Mouse (Mus musculus) gastrocnemius, adult 8-10 months (tissue): ENCODE data around the gene Hist1h2an. TPM values are rescaled to one million over a fixed set of nuclear protein-coding genes. Genes with fewer than 3 reads are reported as not detected.
"Not testable (repeated sequence)": the region's sequence is repeated elsewhere in the genome, so short reads cannot be mapped to it uniquely, and the experiment has no call there.

Source experiments
- DNase-seq, 2 experiments: peaks; one replicate each; pipeline ENCODE4 v3.0.0; 2022; ENCODE audit warnings: low spot score in 2 of 2
- total RNA-seq, 4 experiments: library from RNA; stranded (reverse); gene quantifications; 2 replicates each; pipeline ENCODE4 v1.2.4; 2022

Gene Hist1h2an
- total RNA-seq = not detected

GRCm38 (mm10) chr13:21786899-21787629 is at the start of gene Hist1h2an, which contains the start of gene Hist1h2bp:
Gene Hist1h2an (minus strand): TSS chr13:21787218.
Gene Hist1h2bp (plus strand): TSS chr13:21787461.
- peak; percentile 64 to 70 for DNase-seq

- DNase-seq = not testable (repeated sequence)
These were observed 46.4 kb upstream of the Hist1h2an start, which contains the start of the genes Hist1h2ap and Hist1h2br for GRCm38 (mm10) chr13:21833461-21833860. Gene Hist1h2ap (minus strand): TSS chr13:21833507. Gene Hist1h2br (plus strand): TSS chr13:21833743.

GRCm38 (mm10) chr13:21831418-21832394 is 44.7 kb upstream of the Hist1h2an start, which contains the start of gene Hist1h4n:
Gene Hist1h4n (minus strand): TSS chr13:21832196.
- not testable (repeated sequence) for DNase-seq

GRCm38 (mm10) chr13:21830344-21830743 is 43.3 kb upstream of the Hist1h2an start:
- no peak for DNase-seq

- DNase-seq = no peak
These were observed 41.5 kb upstream of the Hist1h2an start for GRCm38 (mm10) chr13:21828511-21828910.

- DNase-seq = not testable (repeated sequence)
These were observed 33.3 kb upstream of the Hist1h2an start for GRCm38 (mm10) chr13:21820082-21820890.

GRCm38 (mm10) chr13:21812092-21812491 is 25.1 kb upstream of the Hist1h2an start:
- not testable (repeated sequence) for DNase-seq

- not testable (repeated sequence) for DNase-seq
These were observed 24.5 kb upstream of the Hist1h2an start, which contains the start of gene Hist1h4m for GRCm38 (mm10) chr13:21811539-21811938. Gene Hist1h4m (plus strand): TSS chr13:21811746.

- not testable (repeated sequence) for DNase-seq
These were observed 24.1 kb upstream of the Hist1h2an start for GRCm38 (mm10) chr13:21811074-21811473.

GRCm38 (mm10) chr13:21810073-21810472 is 23.1 kb upstream of the Hist1h2an start, which contains the start of the genes Hist1h2bq and Hist1h2ao:
Gene Hist1h2bq (minus strand): TSS chr13:21810197.
Gene Hist1h2ao (plus strand): TSS chr13:21810465.
- DNase-seq = not testable (repeated sequence)

- DNase-seq = not testable (repeated sequence)
These were observed 16.0 kb upstream of the Hist1h2an start for GRCm38 (mm10) chr13:21803058-21803457.

- not testable (repeated sequence) for DNase-seq
These were observed 10.1 kb upstream of the Hist1h2an start for GRCm38 (mm10) chr13:21797163-21797562.

GRCm38 (mm10) chr13:21795584-21795983 is 8.6 kb upstream of the Hist1h2an start:
- no peak for DNase-seq

- no peak for DNase-seq
These were observed 3.7 kb upstream of the Hist1h2an start for GRCm38 (mm10) chr13:21790601-21791283.

GRCm38 (mm10) chr13:21789925-21790324 is 2.9 kb upstream of the Hist1h2an start:
- DNase-seq = no peak

- DNase-seq = no peak
These were observed 959 bp upstream of the Hist1h2an start for GRCm38 (mm10) chr13:21787760-21788593.

GRCm38 (mm10) chr13:21786189-21786898 is 674 bp downstream of the Hist1h2an start:
- no peak for DNase-seq

- no peak for DNase-seq
These were observed 2.7 kb downstream of the Hist1h2an start for GRCm38 (mm10) chr13:21784311-21784710.
